ENCODE assay signal across 8 mouse cellular contexts in genomic region chr11:19760861-19761693, GRCm38 (mm10).
DNase-seq lines count a peak whose midpoint lies in the region; ATAC-seq and TF ChIP-seq lines count a peak whose summit lies in the region.

No protein-coding gene starts in this region.

- H3K4me3 ChIP-seq in ES-Bruce4 (ENCODE audit: low read depth, low read length): no peak overlapping the region
- peak overlapping the region; percentile 31 for H3K4me3 ChIP-seq in heart, embryonic 12.5 days
- peak overlapping the region; percentile 42 for H3K4me3 ChIP-seq in kidney, embryonic 16.5 days (ENCODE audit: low read length)
- H3K4me3 ChIP-seq in limb, embryonic 14.5 days (replicated peaks; ENCODE audit: low read length): peak overlapping the region; percentile 32
- H3K4me3 ChIP-seq in midbrain, embryonic 16.5 days (ENCODE audit: low read depth, low read length): peak overlapping the region; percentile 7; the same call in 1 of the 2 replicates
- H3K4me3 ChIP-seq in stomach, embryonic 16.5 days (replicated peaks; ENCODE audit: low read length): peak overlapping the region; percentile 42

- TF ChIP-seq CTCF in ES-Bruce4 (IDR thresholded peaks at IDR 0.05; ENCODE audit: low read depth, low read length): peak; percentile 11

- H3K27ac ChIP-seq in ES-Bruce4 (ENCODE audit: insufficient read depth, low read length): no peak overlapping the region
- no peak overlapping the region for H3K27ac ChIP-seq in heart, embryonic 12.5 days (ENCODE audit: poor library complexity, severe bottlenecking)
- no peak overlapping the region; the same call in 1 of the 2 replicates for H3K27ac ChIP-seq in kidney, embryonic 16.5 days (ENCODE audit: low read length)
- no peak overlapping the region for H3K27ac ChIP-seq in limb, embryonic 14.5 days (replicated peaks; ENCODE audit: low read depth, low read length)
- no peak overlapping the region for H3K27ac ChIP-seq in midbrain, embryonic 16.5 days (ENCODE audit: low read length)
- H3K27ac ChIP-seq in stomach, embryonic 16.5 days (ENCODE audit: low read length): no peak overlapping the region

- no peak for TF ChIP-seq POLR2A in ES-Bruce4 (IDR thresholded peaks at IDR 0.05; ENCODE audit: insufficient read depth, low read length)
- TF ChIP-seq POLR2A in limb, embryonic 14.5 days (IDR thresholded peaks at IDR 0.05; ENCODE audit: borderline replicate concordance, extremely low read depth, insufficient read depth, insufficient read length): no peak

- H3K4me2 ChIP-seq in heart, embryonic 12.5 days: peak overlapping the region; percentile 60
- peak overlapping the region; percentile 47 for H3K4me2 ChIP-seq in kidney, embryonic 16.5 days (replicated peaks; ENCODE audit: low read depth, low read length)
- H3K4me2 ChIP-seq in limb, embryonic 14.5 days (replicated peaks; ENCODE audit: low read depth, low read length, severe bottlenecking): peak overlapping the region; percentile 54
- H3K4me2 ChIP-seq in midbrain, embryonic 16.5 days (ENCODE audit: low read length): peak overlapping the region; percentile 41
- peak overlapping the region; percentile 46 for H3K4me2 ChIP-seq in stomach, embryonic 16.5 days (ENCODE audit: low read depth, low read length)

- peak; percentile 6 for DNase-seq in c-Kit-negative CD71-positive TER-119-positive erythroid progenitor cells, embryonic 14.5 days (ENCODE audit: low read depth, low spot score)
- DNase-seq in fibroblast of lung, adult 2 months (ENCODE audit: low read depth): peak; percentile 54
- DNase-seq in limb, embryonic 14.5 days (ENCODE audit: low spot score): peak; percentile 88

- no peak for TF ChIP-seq EP300 in ES-Bruce4 (IDR thresholded peaks at IDR 0.05; ENCODE audit: insufficient read depth, low read depth, low read length)

- no peaks in the 10 kb centered on the region for H3K9me3 ChIP-seq in ES-Bruce4 (replicated peaks; ENCODE audit: control insufficient read depth, insufficient read depth, low read length, poor library complexity, severe bottlenecking)
- H3K9me3 ChIP-seq in heart, embryonic 12.5 days (replicated peaks): no peaks in the 10 kb centered on the region
- no peaks in the 10 kb centered on the region for H3K9me3 ChIP-seq in kidney, embryonic 16.5 days (ENCODE audit: low read length)
- H3K9me3 ChIP-seq in limb, embryonic 14.5 days (ENCODE audit: control insufficient read depth, low read length): no peaks in the 10 kb centered on the region
- H3K9me3 ChIP-seq in midbrain, embryonic 16.5 days (replicated peaks; ENCODE audit: control insufficient read depth, low read length, poor library complexity, severe bottlenecking): no peaks in the 10 kb centered on the region
- H3K9me3 ChIP-seq in stomach, embryonic 16.5 days (replicated peaks; ENCODE audit: control insufficient read depth, low read length): no peaks in the 10 kb centered on the region

- WGBS in heart, embryonic 12.5 days: 18% methylated on average over 16 of the region's 16 CpGs
- 8% methylated on average over 16 of the region's 16 CpGs for WGBS in kidney, embryonic 16.5 days
- 12% methylated on average over 16 of the region's 16 CpGs for WGBS in limb, embryonic 14.5 days
- WGBS in midbrain, embryonic 16.5 days: 14% methylated on average over 16 of the region's 16 CpGs
- 11% methylated on average over 16 of the region's 16 CpGs for WGBS in stomach, embryonic 16.5 days

- no peak for ATAC-seq in heart, embryonic 12.5 days (ENCODE audit: insufficient number of reproducible peaks, low FRiP score)
- ATAC-seq in kidney, embryonic 16.5 days (ENCODE audit: low FRiP score, low TSS enrichment): no peak
- no peak for ATAC-seq in limb, embryonic 14.5 days (ENCODE audit: low FRiP score, low read depth)
- 0 out of 2 replicates have a peak, but pooled peaks have one; percentile 37 for ATAC-seq in midbrain, embryonic 16.5 days
- no peak for ATAC-seq in stomach, embryonic 16.5 days (ENCODE audit: insufficient read depth, low FRiP score)

- H3K9ac ChIP-seq in ES-Bruce4 (ENCODE audit: low read depth, poor library complexity, severe bottlenecking): no peak overlapping the region
- H3K9ac ChIP-seq in heart, embryonic 12.5 days: peak overlapping the region; percentile 31; the same call in 1 of the 2 replicates
- H3K9ac ChIP-seq in kidney, embryonic 16.5 days (replicated peaks; ENCODE audit: low read length): peak overlapping the region; percentile 43
- H3K9ac ChIP-seq in limb, embryonic 14.5 days (ENCODE audit: low read depth, low read length, severe bottlenecking): no peak overlapping the region
- no peak overlapping the region for H3K9ac ChIP-seq in midbrain, embryonic 16.5 days (ENCODE audit: low read depth, low read length)
- H3K9ac ChIP-seq in stomach, embryonic 16.5 days (ENCODE audit: low read length): peak overlapping the region; percentile 41; the same call in 1 of the 2 replicates

- H3K4me1 ChIP-seq in ES-Bruce4 (ENCODE audit: control insufficient read depth, insufficient read depth, low read length): peaks cover 2% of the 10 kb centered on the region
- H3K4me1 ChIP-seq in heart, embryonic 12.5 days (replicated peaks): no peaks in the 10 kb centered on the region
- peaks cover 8% of the 10 kb centered on the region; the same call in 1 of the 2 replicates for H3K4me1 ChIP-seq in kidney, embryonic 16.5 days (ENCODE audit: insufficient read depth, low read length)
- H3K4me1 ChIP-seq in limb, embryonic 14.5 days (ENCODE audit: control insufficient read depth, insufficient read depth, low read length): peaks cover 8% of the 10 kb centered on the region; the same call in 1 of the 2 replicates
- H3K4me1 ChIP-seq in midbrain, embryonic 16.5 days (ENCODE audit: control insufficient read depth, insufficient read depth, low read length): peaks cover 2% of the 10 kb centered on the region; the same call in 1 of the 2 replicates
- H3K4me1 ChIP-seq in stomach, embryonic 16.5 days (ENCODE audit: control insufficient read depth, insufficient read depth, low read length): no peaks in the 10 kb centered on the region

- 0 out of 2 replicates have a peak, but pooled peaks cover 1% of the 10 kb centered on the region for H3K27me3 ChIP-seq in ES-Bruce4 (ENCODE audit: control insufficient read depth, insufficient read depth, low read length, poor library complexity, severe bottlenecking)
- H3K27me3 ChIP-seq in heart, embryonic 12.5 days (replicated peaks): no peaks in the 10 kb centered on the region
- no peaks in the 10 kb centered on the region; the same call in 1 of the 2 replicates for H3K27me3 ChIP-seq in kidney, embryonic 16.5 days (ENCODE audit: insufficient read depth, low read length)
- H3K27me3 ChIP-seq in limb, embryonic 14.5 days (ENCODE audit: control insufficient read depth, insufficient read depth, low read length): peaks cover 12% of the 10 kb centered on the region; the same call in 1 of the 2 replicates
- peaks cover 6% of the 10 kb centered on the region; the same call in 1 of the 2 replicates for H3K27me3 ChIP-seq in midbrain, embryonic 16.5 days (ENCODE audit: control insufficient read depth, insufficient read depth, low read depth, low read length)
- no peaks in the 10 kb centered on the region for H3K27me3 ChIP-seq in stomach, embryonic 16.5 days (ENCODE audit: control insufficient read depth, insufficient read depth, low read length)

- H3K36me3 ChIP-seq in ES-Bruce4 (ENCODE audit: control insufficient read depth, insufficient read depth, low read length, poor library complexity, severe bottlenecking): no peaks in the 10 kb centered on the region
- H3K36me3 ChIP-seq in heart, embryonic 12.5 days: no peaks in the 10 kb centered on the region
- H3K36me3 ChIP-seq in kidney, embryonic 16.5 days (ENCODE audit: insufficient read depth, low read length): no peaks in the 10 kb centered on the region
- no peaks in the 10 kb centered on the region for H3K36me3 ChIP-seq in limb, embryonic 14.5 days (ENCODE audit: control insufficient read depth, insufficient read depth, low read length)
- no peaks in the 10 kb centered on the region for H3K36me3 ChIP-seq in midbrain, embryonic 16.5 days (ENCODE audit: control insufficient read depth, insufficient read depth, low read length)
- no peaks in the 10 kb centered on the region for H3K36me3 ChIP-seq in stomach, embryonic 16.5 days (ENCODE audit: control insufficient read depth, insufficient read depth, low read length)

Comparison
In these comparisons a context has a peak if more than half of its experiments do, and no peak if none do; other contexts are left out.
1. H3K9ac ChIP-seq: peak in heart, embryonic 12.5 days (single experiment), kidney, embryonic 16.5 days (single experiment) and stomach, embryonic 16.5 days (single experiment); none in ES-Bruce4 (single experiment), limb, embryonic 14.5 days (single experiment) and midbrain, embryonic 16.5 days (single experiment).
2. DNase-seq: peak in every context shown above with its lines; median percentile 88 in limb, embryonic 14.5 days; 54 in fibroblast of lung, adult 2 months; 6 in c-Kit-negative CD71-positive TER-119-positive erythroid progenitor cells, embryonic 14.5 days.
3. Peak in every context shown above with its lines, with median percentiles within 50 percentile points of each other: H3K4me2 ChIP-seq.